Mouse (Mus musculus): ENCODE results near the gene Eppin.
"Not testable (repeated sequence)": the region's sequence is repeated elsewhere in the genome, so short reads cannot be mapped to it uniquely, and the experiment has no call there.

DNA sequence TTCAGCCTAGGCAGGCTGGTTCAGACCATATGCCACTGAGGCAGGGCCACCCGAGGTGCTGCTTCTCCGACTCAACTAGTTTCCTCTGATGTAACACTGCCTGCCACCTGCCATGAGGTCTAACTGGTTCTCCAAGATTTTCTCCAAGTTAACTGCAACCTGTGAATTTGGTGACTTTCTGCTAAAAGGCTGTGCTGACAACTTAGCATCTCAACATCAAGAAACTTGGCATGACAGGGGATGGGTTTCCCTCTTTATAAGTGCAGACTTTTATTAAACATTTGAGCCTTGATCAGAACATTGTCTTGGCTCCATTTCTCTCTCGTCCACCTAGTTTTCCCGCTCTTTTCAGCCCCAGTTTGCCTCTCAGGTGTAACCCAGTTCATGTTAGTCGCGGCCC lies 20.0 kb downstream of the Eppin start, which contains the start of gene Spint3:
- TF ChIP-seq POLR2A, CTCF (IDR thresholded peaks at IDR 0.05; ENCODE audit: insufficient read depth, low read depth, low read length): not testable (repeated sequence)

All from olfactory bulb, adult 2 months (tissue).